Mouse (Mus musculus) thymus, adult 18-20 months (tissue): ENCODE results near the gene Eif2b3.

Experiments
- DNase-seq, 2 experiments: peaks; one replicate each; pipeline ENCODE4 v3.0.0; 2022; ENCODE audit warnings: mixed read lengths in 2 of 2

Gene Eif2b3

DNA sequence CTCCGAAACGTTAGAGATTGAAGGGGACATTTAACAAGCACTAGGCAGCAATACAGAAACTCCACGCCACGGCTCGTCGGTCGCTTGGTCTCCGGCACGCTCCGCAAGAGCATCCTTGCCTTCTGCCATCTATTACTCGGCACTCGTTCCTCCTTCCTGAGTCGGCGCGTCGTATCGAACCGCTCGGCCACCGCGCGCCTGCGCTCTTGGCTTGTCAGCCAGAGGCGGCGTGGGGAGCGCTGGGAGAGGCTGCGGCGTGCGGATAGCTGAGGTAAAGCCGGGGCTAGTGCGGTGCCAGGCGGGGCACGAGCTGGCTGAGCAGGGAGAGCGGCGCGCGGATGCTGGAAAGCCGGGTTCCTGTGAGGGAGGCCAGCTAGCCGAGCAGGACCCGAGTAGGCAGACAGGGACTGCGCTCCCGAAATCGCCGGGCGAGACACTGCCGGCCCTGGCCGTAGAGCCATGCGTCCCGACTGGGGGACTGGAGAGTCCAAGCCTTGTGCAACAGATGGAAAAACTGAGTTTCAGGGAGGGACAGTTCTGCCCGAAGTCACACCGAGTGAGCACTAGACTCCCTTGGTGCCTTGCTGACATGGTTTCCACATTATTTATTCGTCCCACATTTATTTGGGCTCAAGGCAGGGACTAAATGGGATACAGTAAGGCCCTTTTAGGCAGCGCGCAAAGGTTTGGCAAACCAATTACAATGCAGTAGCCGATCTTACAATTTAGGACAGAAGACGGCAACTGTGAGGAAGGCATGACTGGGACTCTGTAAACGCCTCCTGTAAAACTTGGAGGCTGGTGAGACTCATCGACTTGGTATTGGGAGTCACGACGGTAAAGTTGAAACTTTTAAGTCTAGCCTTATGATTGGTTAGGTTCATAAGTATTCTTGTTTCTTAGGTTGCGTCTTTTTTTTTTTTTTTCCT, at the start of gene Eif2b3:
Gene Eif2b3, plus strand, starts transcription at position 197 of the 929 bp plus-strand sequence.
- peak; percentile 84 to 86 for DNase-seq

DNA sequence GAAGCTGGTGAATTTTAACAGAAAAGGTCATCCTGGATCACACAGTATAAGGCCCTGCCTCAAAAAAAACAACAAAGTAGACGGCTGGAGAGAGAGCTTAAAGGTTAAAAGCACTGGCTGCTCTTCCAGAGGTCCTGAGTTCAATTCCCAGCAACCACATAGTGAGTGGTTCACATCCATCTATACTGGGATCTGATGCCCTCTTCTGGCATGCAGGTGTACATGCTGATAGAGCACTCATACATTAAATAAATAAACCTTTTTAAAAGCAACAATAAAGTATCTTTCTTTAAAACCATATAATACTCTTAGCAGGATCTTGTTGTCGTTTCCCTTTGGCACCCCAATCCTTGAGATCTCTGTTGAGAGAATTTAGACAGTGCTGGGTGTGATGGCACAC, 42.7 kb upstream of the Eif2b3 start:
- no peak for DNase-seq

DNA sequence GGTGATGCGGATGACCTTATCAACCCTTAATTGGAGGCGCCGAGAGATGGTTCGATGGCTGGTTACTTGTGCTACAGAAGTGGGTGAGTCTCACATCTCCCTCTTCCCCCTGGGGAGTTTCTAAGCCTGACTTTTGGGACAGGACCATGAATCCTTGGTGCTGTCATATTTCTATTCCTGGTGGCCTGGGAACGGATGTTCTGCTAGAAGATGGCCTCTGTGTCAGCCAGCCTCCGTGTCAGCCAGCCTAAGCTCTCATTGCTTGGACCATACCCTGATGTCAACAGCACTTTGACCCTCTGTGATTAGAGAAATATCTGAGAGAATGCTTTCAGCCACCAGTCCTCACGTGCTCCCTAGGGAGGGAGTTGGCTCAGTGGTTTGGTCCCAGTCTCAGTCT, 33.5 kb upstream of the Eif2b3 start:
- no peak for DNase-seq

DNA sequence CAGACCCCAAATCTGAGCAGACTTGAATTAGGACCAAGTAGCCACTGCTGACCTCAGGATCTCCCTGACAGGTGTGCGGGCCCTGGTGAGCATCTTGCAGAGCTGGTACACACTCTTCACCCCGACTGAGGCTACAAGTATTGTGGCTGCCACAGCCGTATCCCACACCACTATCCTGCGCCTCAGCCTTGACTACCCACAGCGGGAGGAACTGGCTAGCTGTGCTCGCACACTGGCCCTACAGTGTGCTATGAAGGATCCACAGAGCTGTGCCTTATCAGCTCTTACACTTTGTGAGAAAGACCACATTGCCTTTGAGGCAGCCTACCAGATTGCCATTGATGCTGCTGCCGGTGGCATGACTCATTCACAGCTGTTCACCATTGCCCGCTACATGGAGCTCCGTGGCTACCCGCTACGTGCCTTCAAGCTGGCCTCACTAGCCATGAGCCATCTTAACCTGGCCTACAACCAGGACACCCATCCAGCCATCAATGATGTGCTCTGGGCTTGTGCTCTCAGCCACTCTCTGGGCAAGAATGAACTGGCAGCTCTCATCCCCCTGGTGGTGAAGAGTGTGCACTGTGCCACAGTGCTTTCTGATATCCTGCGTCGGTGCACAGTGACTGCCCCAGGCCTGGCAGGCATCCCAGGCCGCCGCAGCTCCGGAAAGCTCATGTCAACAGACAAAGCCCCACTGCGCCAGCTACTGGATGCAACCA, 32.6 kb upstream of the Eif2b3 start:
- DNase-seq: peak; percentile 47 to 57

DNA sequence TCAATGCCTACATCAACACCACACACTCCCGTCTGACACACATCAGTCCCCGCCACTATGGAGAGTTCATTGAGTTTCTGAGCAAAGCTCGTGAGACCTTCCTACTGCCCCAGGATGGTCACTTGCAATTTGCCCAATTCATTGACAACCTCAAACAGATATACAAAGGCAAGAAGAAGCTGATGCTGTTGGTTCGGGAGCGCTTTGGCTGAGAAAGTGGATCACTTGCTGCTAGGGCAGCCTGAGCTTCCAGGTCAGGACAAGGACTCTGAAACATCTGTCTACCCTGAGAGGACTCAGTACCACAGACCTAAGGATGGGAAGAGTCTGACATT, 32.1 kb upstream of the Eif2b3 start:
- no peak for DNase-seq

DNA sequence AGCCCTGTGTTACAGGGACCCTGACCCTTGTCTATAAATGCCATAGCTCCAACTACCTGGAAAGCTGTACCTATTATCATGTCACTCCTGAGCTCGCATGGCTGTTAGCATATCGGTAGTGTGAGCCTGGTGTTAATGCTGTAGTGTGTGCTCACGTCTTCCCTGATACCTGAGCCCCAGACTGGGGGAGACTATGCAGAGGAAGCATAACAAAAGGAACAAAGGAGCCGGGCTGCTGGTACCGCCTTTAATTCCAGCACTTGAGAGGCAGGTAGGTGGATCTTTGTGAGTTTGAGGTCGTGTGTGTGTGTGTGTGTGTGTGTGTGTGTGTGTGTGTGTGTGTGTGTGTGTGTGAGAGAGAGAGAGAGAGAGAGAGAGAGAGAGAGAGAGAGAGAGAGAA, 29.5 kb upstream of the Eif2b3 start:
- DNase-seq: no peak

DNA sequence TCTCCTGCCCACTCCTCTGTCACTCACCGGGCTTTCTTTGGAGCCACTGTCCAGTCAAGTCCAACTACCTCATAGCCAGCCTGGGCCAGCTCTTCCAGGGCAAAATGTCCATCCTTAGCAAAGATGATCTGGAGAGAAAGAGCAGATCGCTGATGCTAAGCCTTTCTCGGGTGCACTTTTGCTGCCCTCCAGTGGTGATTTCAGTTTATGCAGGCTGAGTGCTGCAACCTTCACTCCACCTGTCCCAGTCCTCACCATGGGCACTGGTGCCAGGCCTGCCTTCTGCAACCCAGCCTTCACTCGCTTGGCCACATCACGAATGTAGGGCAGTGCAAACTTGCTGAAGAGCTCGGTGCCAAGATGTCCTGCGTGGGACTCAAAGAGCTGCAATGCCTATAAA, 27.8 kb upstream of the Eif2b3 start:
- peak; percentile 42 to 47 for DNase-seq

DNA sequence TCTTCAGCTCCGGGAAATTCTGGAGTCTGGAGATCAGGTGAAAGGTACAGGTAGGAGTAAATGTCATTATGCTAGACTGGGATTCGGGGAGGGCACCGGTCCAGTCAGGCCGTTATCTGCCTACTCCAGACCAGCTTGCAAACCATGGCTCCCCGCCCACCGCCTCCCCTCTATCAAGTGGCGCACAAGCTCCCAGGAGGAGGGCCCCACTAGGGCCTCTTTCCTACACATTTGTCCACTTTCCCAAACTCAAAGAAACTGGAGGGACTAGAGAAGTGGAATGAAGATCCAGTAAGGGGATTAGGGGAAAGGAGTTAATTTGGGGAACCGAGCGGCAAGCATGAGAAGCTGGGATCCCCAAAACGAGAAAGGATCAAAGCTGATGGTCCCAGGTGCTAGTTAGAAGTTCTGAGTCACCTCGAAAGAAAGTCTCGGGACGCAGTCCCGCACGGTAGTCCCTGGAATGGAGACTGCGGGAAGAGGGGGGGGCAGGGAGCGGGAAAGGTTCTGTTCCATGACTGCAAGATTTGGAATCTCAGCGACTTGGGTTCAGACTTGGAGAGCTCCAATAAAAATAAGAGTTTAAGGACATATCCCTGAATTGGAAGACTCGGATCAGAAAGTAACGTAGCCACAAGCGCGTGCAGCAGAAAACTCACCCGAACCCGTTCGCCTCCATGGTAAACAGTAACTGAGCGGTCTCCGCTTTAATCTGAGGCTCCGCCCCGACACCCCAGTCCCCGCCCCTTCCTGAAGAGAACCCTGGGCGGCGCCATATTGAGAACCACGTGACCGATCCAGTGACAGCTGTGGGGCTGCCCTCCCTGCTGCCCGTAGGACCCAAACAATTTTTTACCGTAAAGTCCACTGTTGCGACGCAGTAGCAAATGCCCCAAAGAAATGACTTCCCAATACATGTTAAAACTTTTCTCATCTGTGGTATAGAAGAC, 25.3 kb upstream of the Eif2b3 start, which contains the start of gene Urod:
Gene Urod, minus strand, starts transcription at position 742 of the 950 bp plus-strand sequence.
- DNase-seq: peak; percentile 92 to 94

DNA sequence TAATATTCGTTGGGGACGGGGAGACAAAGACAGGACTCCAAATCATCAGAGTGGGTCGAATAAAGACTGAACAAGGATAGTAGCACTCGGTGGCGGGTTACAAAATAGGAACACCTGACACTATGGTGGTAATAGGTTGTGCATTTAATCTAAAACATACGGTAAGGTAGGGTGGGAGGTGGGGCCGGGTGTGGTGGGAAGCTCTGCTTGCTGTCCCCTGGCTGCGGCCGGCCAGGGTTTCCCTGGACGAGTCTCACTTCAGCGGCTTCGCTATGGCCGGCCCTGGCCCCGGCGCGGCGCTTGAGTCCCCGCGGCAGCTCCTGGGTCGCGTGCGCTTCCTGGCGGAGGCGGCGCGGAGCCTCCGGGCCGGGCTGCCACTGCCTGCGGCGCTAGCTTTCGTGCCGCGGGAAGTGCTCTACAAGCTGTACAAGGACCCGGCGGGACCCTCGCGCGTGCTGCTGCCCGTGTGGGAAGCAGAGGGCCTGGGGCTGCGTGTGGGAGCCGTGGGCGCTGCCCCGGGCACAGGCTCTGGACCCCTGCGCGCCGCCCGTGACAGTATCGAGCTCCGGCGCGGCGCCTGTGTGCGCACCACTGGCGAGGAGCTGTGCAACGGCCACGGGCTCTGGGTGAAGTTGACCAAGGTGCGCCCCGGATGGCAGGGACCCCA, 23.9 kb upstream of the Eif2b3 start, which contains the start of gene Hectd3:
Gene Hectd3, plus strand, starts transcription at position 187 of the 667 bp plus-strand sequence.
- DNase-seq: peak in 1 of 2 experiments; percentile 41

DNA sequence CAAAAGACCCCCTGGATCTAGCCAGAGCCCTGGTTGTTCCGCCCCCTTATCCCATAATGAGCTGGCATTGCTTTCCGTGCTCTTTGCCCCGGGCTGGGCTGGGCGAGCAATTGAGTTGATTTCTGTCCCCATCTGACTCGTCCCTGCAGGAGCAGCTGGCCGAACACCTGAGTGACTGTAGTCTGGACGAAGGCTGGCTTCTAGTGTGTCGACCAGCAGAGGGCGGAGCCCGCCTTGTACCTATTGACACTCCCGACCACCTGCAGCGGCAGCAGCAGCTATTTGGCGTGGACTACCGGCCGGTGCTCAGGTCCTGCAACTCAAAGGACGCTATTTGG, 23.4 kb upstream of the Eif2b3 start:
- DNase-seq: peak in 1 of 2 experiments; percentile 25

DNA sequence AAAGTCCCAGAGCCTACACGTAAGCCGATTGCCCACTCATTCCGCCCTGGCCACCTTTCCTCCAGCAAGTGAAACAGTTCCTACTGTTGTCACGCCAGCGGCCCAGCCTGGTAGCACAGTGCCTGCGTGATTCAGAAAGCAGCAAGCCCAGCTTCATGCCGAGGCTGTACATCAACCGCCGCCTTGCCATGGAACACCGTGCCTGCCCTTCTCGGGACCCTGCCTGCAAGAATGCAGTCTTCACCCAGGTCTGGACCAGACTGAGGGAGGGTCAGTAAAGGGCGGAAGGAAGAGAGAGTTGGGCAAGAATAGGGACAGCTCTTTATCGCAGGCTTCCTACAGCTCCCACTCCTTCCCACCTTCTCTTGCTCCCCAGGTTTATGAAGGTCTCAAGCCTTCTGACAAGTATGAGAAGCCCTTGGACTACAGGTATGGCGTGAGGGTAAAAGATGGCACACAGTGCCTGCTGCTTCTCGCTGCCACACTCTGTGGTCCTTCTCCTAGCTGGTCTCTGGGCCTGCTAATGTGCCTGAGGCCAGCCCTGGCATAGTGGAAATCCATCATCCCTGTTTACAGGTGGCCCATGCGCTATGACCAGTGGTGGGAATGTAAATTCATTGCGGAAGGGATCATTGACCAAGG, 19.6 kb upstream of the Eif2b3 start:
- DNase-seq: no peak

DNA sequence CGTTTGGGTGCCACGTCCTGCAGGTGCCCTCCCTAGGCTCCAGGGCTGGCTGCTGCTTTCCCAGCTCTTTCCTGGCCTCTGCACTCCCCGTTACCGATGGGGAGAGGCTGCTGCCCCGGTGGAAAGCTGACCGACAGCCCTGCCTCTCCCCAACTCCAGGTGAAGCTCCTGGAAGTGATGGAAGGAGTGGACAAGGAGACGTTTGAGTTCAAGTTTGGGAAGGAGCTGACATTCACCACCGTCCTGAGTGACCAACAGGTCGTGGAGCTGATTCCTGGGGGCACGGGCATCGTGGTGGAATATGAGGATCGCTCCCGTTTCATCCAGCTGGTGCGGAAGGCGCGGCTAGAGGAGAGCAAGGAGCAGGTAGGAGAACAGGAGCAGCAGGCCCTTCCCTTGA, 17.2 kb upstream of the Eif2b3 start:
- no peak for DNase-seq

DNA sequence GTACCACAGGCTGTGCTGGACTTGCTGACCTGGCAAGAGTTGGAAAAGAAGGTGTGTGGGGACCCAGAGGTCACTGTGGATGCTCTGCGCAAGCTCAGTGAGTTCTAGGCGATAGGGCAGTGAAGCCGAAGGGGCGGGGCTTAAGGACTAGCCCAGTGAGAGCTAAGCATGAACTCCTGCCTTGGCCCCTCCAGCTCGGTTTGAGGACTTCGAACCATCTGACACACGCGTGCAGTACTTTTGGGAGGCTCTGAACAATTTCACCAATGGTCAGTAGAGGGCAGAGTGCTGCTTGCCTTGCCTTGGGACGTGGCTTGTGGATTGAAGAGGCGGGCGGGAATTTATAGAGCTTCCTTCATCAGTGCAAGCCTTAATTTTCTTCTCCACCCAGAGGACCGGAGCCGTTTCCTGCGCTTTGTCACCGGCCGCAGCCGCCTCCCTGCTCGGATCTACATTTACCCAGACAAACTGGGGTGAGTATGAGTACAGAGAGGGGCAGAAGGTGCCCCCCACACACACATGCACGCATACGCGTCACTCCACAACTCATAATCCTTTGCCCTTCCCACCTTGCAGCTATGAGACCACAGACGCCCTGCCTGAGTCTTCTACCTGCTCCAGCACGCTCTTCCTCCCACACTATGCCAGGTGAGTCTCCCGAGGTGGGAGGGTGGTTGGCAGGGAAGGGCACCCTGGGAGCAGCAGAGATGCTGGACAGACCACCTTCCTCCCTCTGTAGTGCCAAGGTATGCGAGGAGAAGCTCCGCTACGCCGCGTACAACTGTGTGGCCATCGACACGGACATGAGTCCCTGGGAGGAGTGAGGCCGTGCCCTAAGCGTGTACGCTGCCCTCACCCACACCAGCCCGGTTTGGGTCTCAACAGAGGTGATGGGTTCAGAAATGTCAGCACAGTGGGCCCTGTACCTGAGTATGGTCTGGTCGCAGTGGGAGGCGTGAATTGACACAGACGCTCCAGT, 16.4 kb upstream of the Eif2b3 start:
- DNase-seq: no peak

DNA sequence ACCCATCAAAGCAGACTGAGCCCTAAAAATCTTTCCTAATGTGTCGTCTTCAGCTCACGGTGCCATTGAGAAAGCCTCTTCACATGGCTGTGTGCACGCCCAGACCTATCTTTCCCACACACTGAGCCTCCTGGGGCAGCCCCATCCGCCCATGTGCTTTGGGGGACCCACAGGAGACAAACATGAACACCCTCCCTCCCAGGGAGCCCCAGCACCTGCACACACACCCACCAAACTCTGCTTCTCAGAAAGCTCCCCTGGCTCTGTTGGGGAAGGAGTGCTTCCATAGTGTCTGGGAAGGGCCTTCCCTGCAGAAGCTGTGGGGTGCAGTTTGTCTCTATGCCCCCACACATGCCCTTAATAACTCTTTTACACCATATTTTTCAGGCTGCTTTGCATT, 14.6 kb upstream of the Eif2b3 start:
- no peak for DNase-seq

DNA sequence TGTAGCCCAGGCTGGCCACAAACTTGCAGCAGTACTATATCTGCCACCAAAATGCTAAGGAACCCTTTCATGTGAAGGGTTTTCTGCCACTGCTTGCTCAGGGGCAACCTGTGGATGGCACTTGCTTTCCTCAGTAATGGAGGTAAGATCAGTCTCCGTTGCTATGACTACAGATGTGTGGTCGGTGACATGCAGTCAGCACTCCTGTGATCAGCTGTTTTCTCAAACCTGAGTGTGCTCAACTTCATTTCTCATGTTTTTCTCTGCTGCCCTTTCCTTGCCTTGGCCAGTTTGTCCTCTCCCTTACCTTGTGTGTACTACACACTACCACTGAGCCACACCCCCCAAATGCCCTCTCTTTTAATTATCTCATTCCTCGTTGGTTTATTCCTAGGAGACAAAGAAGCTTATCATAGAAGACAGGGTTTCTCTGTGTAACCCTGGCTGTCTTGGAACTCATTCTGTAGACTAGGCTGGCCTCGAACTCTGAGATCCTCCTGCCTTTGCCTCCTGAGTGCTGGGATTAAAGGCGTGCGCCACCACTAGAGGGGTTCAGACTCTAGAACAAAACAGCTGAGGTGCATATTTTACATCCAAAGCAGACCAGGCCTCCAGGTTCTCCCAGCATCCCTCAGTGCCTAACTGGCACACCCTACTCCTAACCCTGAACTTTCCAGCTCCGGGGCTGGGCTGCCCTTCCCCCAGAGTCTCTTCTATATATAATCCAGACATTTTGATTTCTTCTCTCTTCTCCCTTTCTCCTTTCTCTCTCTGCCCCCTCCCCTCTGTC, 13.4 kb upstream of the Eif2b3 start:
- DNase-seq: no peak

DNA sequence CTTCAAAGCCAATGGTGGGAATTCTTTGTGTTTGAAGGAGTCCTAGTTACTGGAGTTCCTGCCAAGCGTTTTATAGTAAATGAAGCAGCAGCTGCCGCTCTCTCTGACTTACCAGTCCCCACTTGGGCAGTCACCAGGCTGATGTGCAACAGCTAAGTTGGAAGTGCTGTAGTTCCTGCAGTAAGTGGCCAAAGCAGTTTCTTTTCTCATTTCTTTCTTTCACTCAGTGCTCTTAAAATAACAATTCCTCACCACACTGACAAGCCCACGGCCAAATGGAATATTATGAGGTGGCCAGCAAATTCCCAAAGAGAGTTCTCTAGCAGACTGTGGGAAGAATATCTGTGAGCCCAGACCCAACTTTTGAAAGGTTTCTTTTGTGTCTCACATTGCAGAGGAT, 12.1 kb upstream of the Eif2b3 start:
- DNase-seq: no peak

DNA sequence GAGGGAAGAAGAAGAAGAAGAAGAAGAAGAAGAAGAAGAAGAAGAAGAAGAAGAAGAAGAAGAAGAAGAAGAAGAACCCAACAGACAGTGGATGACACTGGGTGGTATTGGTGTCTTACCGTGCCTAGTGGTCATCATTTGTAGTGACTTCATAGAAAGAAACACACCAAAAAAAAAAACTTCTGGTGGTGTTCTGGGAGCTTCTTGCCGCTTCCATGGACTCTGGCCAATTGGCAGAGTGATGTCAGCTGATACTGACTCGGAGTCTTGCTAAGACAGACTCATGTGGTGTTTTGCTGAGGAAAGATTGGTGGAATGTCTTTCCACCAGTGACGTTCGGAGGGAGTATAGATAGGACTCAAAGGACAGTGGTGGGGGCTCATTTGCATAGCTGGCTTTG, 9.0 kb upstream of the Eif2b3 start:
- DNase-seq: no peak

DNA sequence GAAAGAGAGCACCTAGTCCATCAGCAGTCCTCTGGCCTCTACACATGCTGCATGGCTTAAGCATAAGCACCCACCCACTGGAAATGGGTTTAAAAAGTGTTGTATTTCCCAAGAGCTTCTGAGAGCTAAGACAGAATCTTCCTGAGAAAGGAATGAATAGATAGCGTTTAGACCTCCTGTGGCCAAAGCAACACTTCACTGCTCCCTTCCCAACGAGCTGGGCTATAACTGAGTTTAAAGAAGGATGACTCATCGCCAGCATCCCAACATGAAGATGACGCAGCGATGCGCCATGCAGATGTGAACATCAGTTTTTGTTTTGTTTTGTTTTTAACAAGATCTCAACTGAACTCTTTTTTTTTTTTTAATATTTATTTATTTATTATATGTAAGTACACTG, 5.6 kb upstream of the Eif2b3 start:
- DNase-seq: no peak

DNA sequence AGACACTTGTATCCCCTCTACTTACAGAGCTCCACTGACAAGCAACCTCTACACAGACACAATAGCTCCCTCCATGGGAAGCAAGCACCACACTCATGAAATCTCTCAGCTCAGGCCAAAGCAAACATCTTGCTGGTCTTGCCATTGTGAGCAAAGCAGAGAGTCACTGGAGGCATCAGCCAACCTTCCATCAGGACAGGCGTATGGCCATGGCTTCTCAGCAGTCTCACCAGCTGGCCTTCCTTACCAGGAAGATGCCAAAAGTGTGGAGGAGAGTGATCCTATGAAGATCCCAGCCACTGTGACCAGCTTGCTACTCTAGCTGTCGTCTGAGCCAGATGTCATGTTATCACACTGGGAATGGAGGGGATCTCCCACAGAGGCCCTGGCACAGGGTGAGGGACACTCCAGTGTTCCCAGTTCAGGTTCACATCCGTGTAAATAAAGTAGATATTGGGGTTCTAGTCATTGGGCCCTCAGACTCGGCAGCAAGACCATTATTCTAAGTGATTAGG, 4.2 kb upstream of the Eif2b3 start:
- DNase-seq: no peak

DNA sequence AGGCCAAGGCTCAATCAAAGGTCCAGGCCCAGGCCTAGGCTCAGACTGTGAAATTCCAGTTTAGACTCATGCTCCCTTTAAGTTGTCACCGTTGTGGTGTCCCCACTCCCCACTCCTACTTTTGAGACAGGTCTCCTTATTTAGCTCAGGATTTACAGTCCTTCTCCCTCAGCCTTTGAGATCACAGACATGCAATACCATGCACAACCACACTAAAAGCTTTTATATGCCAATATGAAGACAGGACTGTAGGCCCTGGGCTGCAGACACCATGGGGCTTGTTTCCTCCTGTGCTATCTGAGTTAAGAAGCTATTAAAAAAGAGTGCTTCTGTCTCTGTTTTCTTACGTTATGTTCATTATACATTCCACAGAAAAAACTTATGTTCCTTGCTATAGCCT, 1.5 kb upstream of the Eif2b3 start:
- no peak for DNase-seq
